Mouse (Mus musculus) T-cell, adult 2 months (primary cell): ENCODE data around the gene Gm17124.
"Not testable (repeated sequence)": the region's sequence is repeated elsewhere in the genome, so short reads cannot be mapped to it uniquely, and the experiment has no call there.

Experiments
- DNase-seq: peaks from one replicate; pipeline ENCODE4 v3.0.0; 2022; ENCODE audit warnings: low spot score

Gene Gm17124

DNA sequence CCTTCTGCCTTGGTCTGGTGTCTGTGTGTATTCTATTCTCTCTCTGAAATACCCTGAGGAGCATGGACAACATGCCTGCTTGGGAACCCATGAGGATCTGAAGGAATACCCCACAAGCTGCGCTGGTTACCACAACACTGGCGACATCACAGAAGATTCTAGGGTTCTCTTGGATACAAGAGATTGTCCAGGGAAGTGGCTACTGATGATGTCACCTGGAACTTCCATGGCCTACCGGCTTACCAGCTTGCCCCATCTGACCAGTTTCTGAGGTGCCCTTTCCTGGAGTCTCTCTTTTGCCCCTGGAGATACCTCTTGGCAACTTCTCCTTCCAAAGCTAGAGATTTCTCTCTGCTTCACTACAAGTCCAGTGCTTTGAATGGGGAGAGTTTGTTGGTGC is at the start of gene Gm17124:
TSS of gene Gm17124 (minus strand) at position 101 of the 400 bp plus-strand sequence.
- DNase-seq = not testable (repeated sequence)

DNA sequence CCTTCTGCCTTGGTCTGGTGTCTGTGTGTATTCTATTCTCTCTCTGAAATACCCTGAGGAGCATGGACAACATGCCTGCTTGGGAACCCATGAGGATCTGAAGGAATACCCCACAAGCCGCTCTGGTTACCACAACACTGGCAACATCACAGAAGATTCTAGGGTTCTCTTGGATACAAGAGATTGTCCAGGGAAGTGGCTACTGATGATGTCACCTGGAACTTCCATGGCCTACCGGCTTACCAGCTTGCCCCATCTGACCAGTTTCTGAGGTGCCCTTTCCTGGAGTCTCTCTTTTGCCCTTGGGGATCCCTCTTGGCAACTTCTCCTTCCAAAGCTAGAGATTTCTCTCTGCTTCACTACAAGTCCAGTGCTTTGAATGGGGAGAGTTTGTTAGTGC is 42.1 kb upstream of the Gm17124 start, which contains the start of gene Gm3633:
TSS of gene Gm3633 (minus strand) at position 101 of the 400 bp plus-strand sequence.
- not testable (repeated sequence) for DNase-seq
